In genomic region chr5:21383392-21384251, GRCm38 (mm10) we compare ENCODE assay signal across 12 mouse cellular contexts. TPM values are rescaled to one million over a fixed set of nuclear protein-coding genes. Genes with fewer than 3 reads are reported as not detected.
DNase-seq lines count a peak whose midpoint lies in the region; ATAC-seq and TF ChIP-seq lines count a peak whose summit lies in the region.
"Had no signal": no experiment of that assay in that cellular context is flagged by ENCODE, and none has a peak within 500 bp of the region (broad histone marks: within the 10 kb centered on the region; RNA-seq: fewer than 3 reads in every experiment).

No protein-coding gene starts in this region.

- H3K4me1 ChIP-seq in forebrain, embryonic 11.5 days (replicated peaks; ENCODE audit: control insufficient read depth, insufficient read depth, low read length): no peaks in the 10 kb centered on the region
- H3K4me1 ChIP-seq in forebrain, embryonic 12.5 days: no peaks in the 10 kb centered on the region
- H3K4me1 ChIP-seq in testis, adult 2 months (ENCODE audit: control insufficient read depth, insufficient read depth, low read length): peaks cover 13% of the 10 kb centered on the region
- H3K4me1 ChIP-seq: forebrain, embryonic 10.5 days; hindbrain, embryonic 13.5 days had no signal

- ATAC-seq in forebrain, embryonic 11.5 days (replicated peaks; ENCODE audit: low FRiP score): 0 out of 2 replicates have a peak, but pooled peaks have one; percentile 18
- no peak for ATAC-seq in forebrain, embryonic 12.5 days (ENCODE audit: low FRiP score)

- no peaks in the 10 kb centered on the region for H3K27me3 ChIP-seq in forebrain, embryonic 11.5 days (ENCODE audit: control insufficient read depth, insufficient read depth, low read length)
- H3K27me3 ChIP-seq in forebrain, embryonic 12.5 days: no peaks in the 10 kb centered on the region
- no peaks in the 10 kb centered on the region for H3K27me3 ChIP-seq in testis, adult 2 months (ENCODE audit: control insufficient read depth, insufficient read depth, low read length)
- H3K27me3 ChIP-seq: hindbrain, embryonic 13.5 days had no signal

- no peaks in the 10 kb centered on the region for H3K9me3 ChIP-seq in forebrain, embryonic 11.5 days (ENCODE audit: control insufficient read depth, low read length)
- no peaks in the 10 kb centered on the region for H3K9me3 ChIP-seq in forebrain, embryonic 12.5 days
- H3K9me3 ChIP-seq: forebrain, embryonic 10.5 days; hindbrain, embryonic 13.5 days had no signal

- no peak for DNase-seq in forebrain, embryonic 11.5 days (ENCODE audit: low spot score)
- no peak for DNase-seq in testis, postnatal 14 days (ENCODE audit: low spot score)
- DNase-seq in layer of hippocampus, adult 8-10 months (ENCODE audit: low spot score in 2 of 2): peak; percentile 10 to 32
- DNase-seq in cerebellum, postnatal 14 days: no peak
- DNase-seq in thymus, postnatal 0 days (ENCODE audit: low spot score): no peak
- DNase-seq in spleen, adult 12 weeks (ENCODE audit: low spot score): no peak
- DNase-seq: liver; midbrain, embryonic 14.5 days had no signal

- no peak overlapping the region for H3K4me3 ChIP-seq in forebrain, embryonic 11.5 days (ENCODE audit: low read depth, low read length)
- no peak overlapping the region for H3K4me3 ChIP-seq in forebrain, embryonic 12.5 days (replicated peaks)
- no peak overlapping the region; the same call in 1 of the 2 replicates for H3K4me3 ChIP-seq in testis, adult 2 months (ENCODE audit: control insufficient read depth, low read depth, low read length)
- H3K4me3 ChIP-seq: forebrain, embryonic 10.5 days; hindbrain, embryonic 13.5 days had no signal

- TF ChIP-seq POLR2A in testis, adult 2 months (IDR thresholded peaks at IDR 0.05; ENCODE audit: control insufficient read depth, low read depth, low read length): no peak

- H3K36me3 ChIP-seq in forebrain, embryonic 11.5 days (ENCODE audit: control insufficient read depth, insufficient read depth, low read length): no peaks in the 10 kb centered on the region
- no peaks in the 10 kb centered on the region for H3K36me3 ChIP-seq in forebrain, embryonic 12.5 days (replicated peaks)
- no peaks in the 10 kb centered on the region for H3K36me3 ChIP-seq in testis, adult 2 months (ENCODE audit: control insufficient read depth, insufficient read depth, low read length)
- H3K36me3 ChIP-seq: forebrain, embryonic 10.5 days; hindbrain, embryonic 13.5 days had no signal

- no peak for TF ChIP-seq CTCF in testis, adult 2 months (IDR thresholded peaks at IDR 0.05; ENCODE audit: control insufficient read depth, insufficient read depth, insufficient replicate concordance, low read depth, low read length)

- H3K27ac ChIP-seq in forebrain, embryonic 11.5 days (ENCODE audit: low read depth, low read length): no peak overlapping the region
- H3K27ac ChIP-seq in forebrain, embryonic 12.5 days: no peak overlapping the region
- 0 out of 2 replicates have a peak overlapping the region, but pooled peaks have one; percentile 46 for H3K27ac ChIP-seq in testis, adult 2 months (ENCODE audit: control insufficient read depth, insufficient read depth, low read depth, low read length)
- H3K27ac ChIP-seq: forebrain, embryonic 10.5 days; hindbrain, embryonic 13.5 days had no signal

- no peak overlapping the region for H3K4me2 ChIP-seq in forebrain, embryonic 11.5 days (ENCODE audit: low read depth, low read length, severe bottlenecking)
- no peak overlapping the region for H3K4me2 ChIP-seq in forebrain, embryonic 12.5 days
- H3K4me2 ChIP-seq: hindbrain, embryonic 13.5 days had no signal

- no peak overlapping the region for H3K9ac ChIP-seq in forebrain, embryonic 11.5 days (ENCODE audit: low read length)
- no peak overlapping the region for H3K9ac ChIP-seq in forebrain, embryonic 12.5 days
- H3K9ac ChIP-seq: hindbrain, embryonic 13.5 days had no signal

- 50% methylated on average over 14 of the region's 14 CpGs for WGBS in forebrain, embryonic 11.5 days
- 51% methylated on average over 14 of the region's 14 CpGs for WGBS in forebrain, embryonic 12.5 days

RNA-seq across cellular contexts. Expression of gene Fgl2, which starts 11.2 kb away (rescaled TPM):
- 1.2 and 1.6 TPM in 2 replicates for polyA plus RNA-seq in forebrain, embryonic 11.5 days (2014; fragmentation: Nextera tagmentation; extraction: Ambion mirVana)
- 0.81 and 1.4 TPM in 2 replicates for polyA plus RNA-seq in forebrain, embryonic 12.5 days (2016; fragmentation: Nextera tagmentation; extraction: Ambion mirVana)
- 6.5 and 10.0 TPM in 2 replicates for polyA plus RNA-seq in testis, adult 2 months (2012; rRNA removed)
- total RNA-seq in layer of hippocampus, adult 8-10 months (2022): 1 to 10 TPM; 2.2 to 5.3 (median 3.4) TPM
- polyA plus RNA-seq in thymus, postnatal 0 days (2015; fragmentation: Nextera tagmentation; extraction: Ambion mirVana): 4.5 and 4.8 TPM in 2 replicates

RNA-seq across cellular contexts. Expression of gene Ccdc146, which starts 40.9 kb away (rescaled TPM):
- 0.36 TPM in 1 of 2 replicates, not detected in the other for polyA plus RNA-seq in forebrain, embryonic 11.5 days (2014; fragmentation: Nextera tagmentation; extraction: Ambion mirVana)
- polyA plus RNA-seq in forebrain, embryonic 12.5 days (2016; fragmentation: Nextera tagmentation; extraction: Ambion mirVana): 0.20 and 0.31 TPM in 2 replicates
- 17.5 and 19.0 TPM in 2 replicates for polyA plus RNA-seq in testis, adult 2 months (2012; rRNA removed)
- 1 to 10 TPM in 2 of 4 experiments, under 1 TPM in 2; 0.43 to 1.7 (median 0.81) TPM for total RNA-seq in layer of hippocampus, adult 8-10 months (2022)
- polyA plus RNA-seq in thymus, postnatal 0 days (2015; fragmentation: Nextera tagmentation; extraction: Ambion mirVana): 0.21 TPM in 1 of 2 replicates, not detected in the other
- polyA plus RNA-seq: forebrain, embryonic 10.5 days had no signal

RNA-seq across cellular contexts. Expression of gene Fam185a, which starts 41.1 kb away (rescaled TPM):
- polyA plus RNA-seq in forebrain, embryonic 11.5 days (2014; fragmentation: Nextera tagmentation; extraction: Ambion mirVana): 4.8 and 5.2 TPM in 2 replicates
- 4.4 and 5.4 TPM in 2 replicates for polyA plus RNA-seq in forebrain, embryonic 12.5 days (2016; fragmentation: Nextera tagmentation; extraction: Ambion mirVana)
- polyA plus RNA-seq in testis, adult 2 months (2012; rRNA removed): 5.4 and 6.5 TPM in 2 replicates
- total RNA-seq in layer of hippocampus, adult 8-10 months (2022): 10 to 100 TPM; 12.3 to 14.9 (median 14.8) TPM
- polyA plus RNA-seq in thymus, postnatal 0 days (2015; fragmentation: Nextera tagmentation; extraction: Ambion mirVana): 4.9 and 5.2 TPM in 2 replicates

Comparison
In these comparisons a context has a peak if more than half of its experiments do, and no peak if none do; other contexts are left out.
1. DNase-seq: peak in layer of hippocampus, adult 8-10 months (2 of 2); none in forebrain, embryonic 11.5 days (single experiment), testis, postnatal 14 days (single experiment), cerebellum, postnatal 14 days (0 of 2), thymus, postnatal 0 days (single experiment) and spleen, adult 12 weeks (single experiment).
2. RNA of gene Ccdc146, which starts 40.9 kb away (polyA plus RNA-seq): 17.5 to 19.0 TPM in testis, adult 2 months; 0.36 TPM in forebrain, embryonic 11.5 days, 0.21 TPM in thymus, postnatal 0 days and 0.20 to 0.31 TPM in forebrain, embryonic 12.5 days; every median in the first group is over 10 times any median in the second.